Mouse (Mus musculus): ENCODE data around the gene Taar8a.
"Not testable (repeated sequence)": the region's sequence is repeated elsewhere in the genome, so short reads cannot be mapped to it uniquely, and the experiment has no call there.

Gene Taar8a

GRCm38 (mm10) chr10:24076200-24076599 lies at the start of gene Taar8a:
Gene Taar8a, plus strand, starts transcription at chr10:24076500.
- DNase-seq (ENCODE audit: low spot score in 2 of 2): not testable (repeated sequence)

GRCm38 (mm10) chr10:24026922-24027321 lies 49.4 kb upstream of the Taar8a start, which contains the start of gene Taar7d:
Gene Taar7d, plus strand, starts transcription at chr10:24027222.
- DNase-seq (ENCODE audit: low spot score in 2 of 2): no peak

DNA sequence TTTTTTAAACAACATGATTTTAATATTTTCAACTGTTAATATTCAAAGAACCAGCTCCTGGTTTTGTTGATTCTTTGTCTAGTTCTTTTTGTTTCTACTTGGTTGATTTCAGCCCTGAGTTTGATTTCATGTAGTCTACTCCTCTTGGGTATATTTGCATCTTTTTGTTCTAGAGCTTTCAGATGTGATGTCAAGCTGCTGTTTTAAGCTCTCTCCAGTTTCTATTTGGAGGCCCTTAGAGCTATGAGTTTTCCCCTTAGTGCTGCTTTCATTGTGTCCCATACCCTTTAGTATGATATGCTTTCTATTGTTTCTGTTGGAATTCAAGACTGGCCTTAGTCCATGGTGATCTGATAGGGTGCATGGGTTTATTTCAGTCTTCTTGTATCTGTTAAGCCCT lies 45.0 kb upstream of the Taar8a start:
- no peak for DNase-seq (ENCODE audit: low spot score in 2 of 2)

- DNase-seq (ENCODE audit: low spot score in 2 of 2): no peak
Observed at GRCm38 (mm10) chr10:24037314-24037713, 39.0 kb upstream of the Taar8a start, which contains the start of gene Taar7e. Gene Taar7e, plus strand, starts transcription at chr10:24037614.

DNA sequence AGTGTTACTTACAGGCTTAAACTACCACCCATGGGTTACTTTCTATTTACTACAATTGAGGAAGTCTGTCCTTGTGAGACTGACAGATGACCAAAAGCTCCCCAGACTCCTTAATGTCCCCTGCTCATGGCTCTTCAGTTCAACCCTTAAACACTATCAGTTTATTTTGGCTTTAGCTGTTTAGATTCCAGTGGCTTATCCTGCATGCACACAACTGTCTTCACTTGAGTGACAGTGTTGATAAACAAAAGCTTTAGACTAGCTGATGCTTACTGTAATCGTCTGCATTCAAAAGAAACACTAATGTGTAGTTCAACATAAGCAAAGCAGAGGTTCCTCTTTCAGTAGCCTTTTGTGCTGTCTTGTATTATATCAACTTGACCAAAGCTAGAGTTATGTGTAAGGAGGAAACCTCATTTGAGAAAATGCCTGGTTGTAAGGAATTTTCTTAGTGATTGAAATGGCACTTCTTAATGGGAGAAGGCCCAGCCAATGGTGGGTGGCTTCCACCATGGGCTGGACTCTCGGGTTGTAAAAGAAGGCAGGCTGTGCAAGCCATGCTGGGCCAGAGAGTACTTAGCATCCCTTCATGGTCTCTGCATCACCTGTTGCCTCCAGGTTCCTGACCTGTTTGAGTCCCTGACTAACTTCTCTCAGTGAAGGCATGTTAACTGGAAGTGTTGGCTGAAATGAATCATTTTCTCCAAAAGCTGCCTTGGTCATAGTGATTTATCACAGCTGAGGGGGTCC lies 36.0 kb upstream of the Taar8a start:
- DNase-seq (ENCODE audit: low spot score in 2 of 2): no peak

GRCm38 (mm10) chr10:24049210-24049609 lies 27.1 kb upstream of the Taar8a start, which contains the start of gene Taar7f:
Gene Taar7f, plus strand, starts transcription at chr10:24049510.
- no peak for DNase-seq (ENCODE audit: low spot score in 2 of 2)

DNA sequence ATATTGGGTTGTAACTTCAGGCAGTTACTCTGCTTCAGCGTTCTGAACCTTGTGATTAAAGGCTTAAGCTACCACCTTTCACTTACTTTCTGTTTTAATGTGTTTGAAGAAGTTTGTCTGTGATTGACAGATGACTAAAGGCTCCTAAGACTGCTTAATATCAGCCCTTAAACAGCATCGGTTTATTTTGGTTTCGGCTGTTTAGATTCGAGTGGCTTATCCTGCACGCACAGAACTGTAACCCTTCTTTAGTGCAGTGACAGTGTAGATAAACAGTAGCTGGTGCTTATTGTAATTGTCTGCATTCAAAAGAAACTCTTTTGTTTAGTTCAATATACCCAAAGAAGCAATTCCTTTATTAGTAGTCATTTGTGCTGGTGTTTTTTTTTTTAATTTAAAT lies 24.3 kb upstream of the Taar8a start:
- no peak for DNase-seq (ENCODE audit: low spot score in 2 of 2)

GRCm38 (mm10) chr10:24058986-24059385 lies 17.3 kb upstream of the Taar8a start:
- no peak for DNase-seq (ENCODE audit: low spot score in 2 of 2)

- DNase-seq (ENCODE audit: low spot score in 2 of 2): not testable (repeated sequence)
Observed at GRCm38 (mm10) chr10:24074751-24075150, 1.5 kb upstream of the Taar8a start.

DNA sequence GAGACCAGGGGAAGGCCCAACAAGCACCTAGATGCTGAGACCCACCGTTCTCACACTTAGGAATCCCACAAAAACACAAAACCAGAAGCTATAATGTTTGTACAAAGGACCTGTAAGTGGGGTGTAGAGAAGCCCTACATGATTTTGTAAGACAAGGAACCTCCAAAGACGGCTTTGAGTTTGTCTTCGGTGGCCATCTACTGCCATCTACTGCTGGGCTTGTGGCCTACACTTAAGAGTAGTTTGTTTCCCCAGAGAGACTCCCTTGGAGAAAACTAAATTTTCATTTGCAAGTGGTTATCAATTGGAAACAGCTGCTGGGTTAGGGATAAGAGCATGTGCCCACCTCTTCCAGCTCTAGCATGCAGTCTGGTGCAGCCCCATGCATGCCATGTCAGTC lies 3.9 kb downstream of the Taar8a start:
- DNase-seq (ENCODE audit: low spot score in 2 of 2): peak; percentile 62 to 64

GRCm38 (mm10) chr10:24085936-24086335 lies 9.6 kb downstream of the Taar8a start:
- no peak for DNase-seq (ENCODE audit: low spot score in 2 of 2)

GRCm38 (mm10) chr10:24086555-24086954 lies 10.3 kb downstream of the Taar8a start:
- DNase-seq (ENCODE audit: low spot score in 2 of 2): no peak

DNA sequence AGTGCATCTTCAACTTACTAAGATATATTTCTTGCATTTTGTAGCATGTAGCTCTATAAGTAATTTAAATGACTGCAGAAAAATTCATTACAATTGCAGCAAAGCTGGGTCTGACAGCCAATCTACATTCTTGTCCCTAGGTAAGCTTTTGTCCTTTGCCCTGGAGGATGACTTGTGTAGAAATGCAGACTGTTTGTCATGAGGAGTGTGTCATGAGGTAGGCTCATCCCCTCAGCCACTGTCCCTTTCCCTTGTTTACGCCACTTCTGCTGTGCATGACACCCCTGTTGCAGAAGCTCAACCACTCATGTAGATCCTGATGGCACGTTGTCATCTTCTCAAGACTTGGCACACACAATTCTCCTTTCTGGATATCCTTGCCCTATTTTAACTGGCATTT lies 10.9 kb downstream of the Taar8a start:
- DNase-seq (ENCODE audit: low spot score in 2 of 2): no peak

DNA sequence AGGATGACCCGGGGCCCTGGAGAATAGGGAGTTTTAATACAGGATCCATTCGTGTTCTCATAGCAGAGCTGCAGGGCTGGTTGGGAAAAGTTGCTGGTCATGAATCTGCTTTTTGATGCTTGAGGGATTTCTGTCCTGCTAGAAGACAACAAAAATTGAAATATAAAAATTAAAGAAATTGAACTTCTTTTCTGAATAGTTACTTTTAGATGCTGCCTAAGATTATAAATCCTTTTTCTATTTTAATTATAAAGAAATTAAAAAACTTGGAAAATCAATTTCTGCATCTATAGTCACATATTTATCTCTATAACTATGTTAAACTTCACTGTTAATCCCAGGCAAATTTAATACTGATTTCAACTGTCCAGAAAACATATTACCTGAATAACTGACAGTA lies 15.9 kb downstream of the Taar8a start, which contains the start of gene Taar8b:
Taar8b (minus strand) TSS at position 101 of the 400 bp plus-strand sequence.
- no peak for DNase-seq (ENCODE audit: low spot score in 2 of 2)

DNA sequence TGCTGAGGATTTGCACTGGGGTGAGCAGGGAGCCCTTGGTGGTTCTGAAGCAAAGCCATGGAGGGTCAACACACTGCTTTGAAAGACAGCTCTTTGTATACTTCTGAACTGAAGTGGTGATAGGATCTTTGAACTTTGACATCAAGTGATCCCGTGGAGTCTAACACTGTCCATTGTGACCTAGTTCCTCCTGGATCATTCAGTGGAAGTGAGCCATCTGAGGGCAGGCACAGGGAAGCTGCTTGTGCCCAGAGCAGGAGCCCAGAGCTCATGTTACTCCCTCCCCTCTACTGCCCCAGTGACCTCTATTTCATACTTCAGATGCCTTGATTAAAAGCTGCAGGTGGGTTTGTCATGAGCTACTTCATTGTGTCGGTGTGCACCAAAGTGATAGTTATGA lies 20.7 kb downstream of the Taar8a start:
- DNase-seq (ENCODE audit: low spot score in 2 of 2): not testable (repeated sequence)

- not testable (repeated sequence) for DNase-seq (ENCODE audit: low spot score in 2 of 2)
Observed at GRCm38 (mm10) chr10:24101812-24102211, 25.5 kb downstream of the Taar8a start, which contains the start of gene Taar8c. Gene Taar8c, minus strand, starts transcription at chr10:24101912.

- not testable (repeated sequence) for DNase-seq (ENCODE audit: low spot score in 2 of 2)
Observed at GRCm38 (mm10) chr10:24103299-24103698, 27.0 kb downstream of the Taar8a start.

- DNase-seq (ENCODE audit: low spot score in 2 of 2): no peak
Observed at GRCm38 (mm10) chr10:24107747-24108146, 31.4 kb downstream of the Taar8a start.

DNA sequence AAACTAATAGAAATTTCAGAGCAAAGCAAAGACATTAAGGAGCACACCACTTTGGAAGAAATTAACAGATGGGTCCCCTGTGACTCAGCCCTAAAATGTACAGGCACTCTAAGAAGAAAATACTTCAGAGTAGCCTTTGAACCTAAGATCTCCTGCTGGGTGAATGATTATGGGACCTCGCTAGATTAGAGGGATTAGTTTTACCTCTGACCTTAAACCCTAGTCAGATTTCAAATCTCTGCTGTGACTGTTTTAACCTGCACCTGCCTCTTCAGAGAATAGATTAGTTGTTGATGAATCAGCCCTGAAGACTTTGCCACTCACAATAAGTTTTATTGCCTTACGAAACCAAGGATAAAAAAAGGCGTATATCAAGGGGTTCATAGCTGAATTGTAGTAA lies 31.9 kb downstream of the Taar8a start:
- DNase-seq (ENCODE audit: low spot score in 2 of 2): no peak

DNA sequence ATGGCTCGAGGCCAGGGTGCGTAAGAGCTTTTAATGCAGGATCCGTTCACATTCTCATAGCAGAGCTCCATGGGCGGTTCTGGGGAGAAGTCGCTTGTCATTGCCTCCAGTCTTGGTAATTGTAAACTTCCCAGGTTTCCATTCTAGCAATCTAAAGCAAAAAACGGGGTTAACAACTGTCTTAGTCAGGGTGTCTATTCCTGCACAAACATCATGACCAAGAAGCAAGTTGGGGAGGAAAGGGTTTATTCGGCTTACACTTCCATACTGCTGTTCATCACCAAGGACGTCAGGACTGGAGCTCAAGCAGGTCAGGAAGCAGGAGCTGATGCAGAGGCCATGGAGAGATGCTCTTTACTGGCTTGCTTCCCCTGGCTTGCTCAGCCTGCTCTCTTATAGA lies 33.1 kb downstream of the Taar8a start, which contains the start of gene Taar9:
Taar9 (minus strand) TSS at position 101 of the 400 bp plus-strand sequence.
- DNase-seq (ENCODE audit: low spot score in 2 of 2): not testable (repeated sequence)

DNA sequence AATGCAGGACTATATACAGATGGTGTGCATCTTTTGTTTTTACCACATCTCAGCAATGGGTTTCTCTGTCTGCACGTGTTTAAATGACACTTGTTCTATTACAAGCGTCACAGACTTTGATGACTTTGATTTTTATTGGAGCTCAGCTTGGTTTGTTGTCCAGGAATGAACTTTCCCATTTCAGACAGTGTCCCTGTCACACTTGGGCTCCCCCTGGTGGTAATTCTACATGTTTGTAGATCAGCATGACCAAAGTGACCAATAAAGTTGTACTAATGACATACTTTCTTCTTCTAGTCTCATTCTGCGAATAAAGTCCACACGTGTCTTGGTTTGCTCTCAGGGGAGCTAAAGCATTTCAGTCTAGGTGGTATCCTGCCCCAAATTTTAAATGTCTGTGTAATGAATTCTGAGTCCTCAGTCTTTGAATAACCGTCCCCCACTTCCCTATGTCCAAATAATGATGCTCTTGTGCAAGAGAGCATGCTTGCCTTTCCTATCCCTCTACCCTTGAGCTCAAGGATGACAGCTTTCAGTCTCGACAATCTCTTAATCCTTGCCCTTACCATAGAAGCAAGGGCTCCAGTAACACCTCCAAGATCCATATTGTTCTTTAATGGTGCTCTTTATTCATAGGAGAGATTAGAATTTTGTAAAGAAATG lies 34.9 kb downstream of the Taar8a start:
- peak; percentile 14 to 48 for DNase-seq (ENCODE audit: low spot score in 2 of 2)
